Mouse (Mus musculus): ENCODE measurements around the gene Kcnj10.

Gene Kcnj10

DNA sequence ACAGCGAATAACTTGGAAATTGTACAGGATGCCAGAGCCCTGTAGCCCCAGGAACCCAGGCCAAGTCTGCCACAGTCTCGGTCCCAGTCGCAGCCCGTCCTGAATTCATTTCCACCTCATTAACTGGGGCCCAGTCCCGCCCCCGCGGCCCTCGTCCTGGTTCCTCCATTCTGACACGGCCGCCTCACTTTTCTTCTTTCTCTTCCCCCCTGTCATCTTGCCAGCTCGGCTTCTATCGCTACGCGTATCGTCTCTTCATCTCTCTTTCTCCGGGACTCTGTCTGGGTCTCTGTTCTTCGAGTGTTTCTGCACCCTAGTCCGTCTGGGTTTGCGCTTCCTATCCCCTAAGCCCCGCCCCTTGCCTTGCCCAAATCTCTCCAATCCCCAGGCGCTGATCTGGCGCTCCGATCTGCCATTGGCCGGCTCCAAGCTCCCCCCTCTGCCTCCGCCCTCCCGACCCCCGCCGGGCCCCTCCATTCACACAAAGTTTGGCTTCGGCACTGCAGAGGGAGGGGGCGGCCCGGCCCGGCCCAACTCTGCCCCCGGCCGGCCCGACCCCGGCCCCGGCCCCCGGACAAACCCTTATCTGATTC lies at the start of gene Kcnj10:
TSS of gene Kcnj10 (plus strand) at position 482 of the 593 bp plus-strand sequence.
- peak; percentile 75 for DNase-seq (ENCODE audit: low spot score)

DNA sequence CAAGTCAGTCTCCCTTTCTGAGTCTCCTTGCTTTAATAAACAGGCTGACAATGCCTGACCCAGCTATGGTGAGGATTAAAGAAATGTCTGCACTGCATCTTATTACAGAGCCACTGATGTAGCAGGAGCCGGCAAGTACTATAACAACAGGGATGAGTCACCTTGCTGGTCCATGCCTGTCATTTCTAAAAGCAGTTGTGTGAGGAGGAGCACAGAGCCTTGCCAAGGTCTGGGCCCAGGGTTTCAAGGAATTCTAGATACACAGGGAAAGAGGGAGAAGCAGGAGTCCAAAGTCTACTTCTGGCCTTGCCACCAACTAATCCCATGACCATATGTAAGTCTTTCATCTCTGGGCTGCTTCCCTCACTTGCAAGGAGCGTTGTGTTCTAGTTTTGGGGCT lies 48.1 kb upstream of the Kcnj10 start:
- DNase-seq (ENCODE audit: low spot score), result no peak

DNA sequence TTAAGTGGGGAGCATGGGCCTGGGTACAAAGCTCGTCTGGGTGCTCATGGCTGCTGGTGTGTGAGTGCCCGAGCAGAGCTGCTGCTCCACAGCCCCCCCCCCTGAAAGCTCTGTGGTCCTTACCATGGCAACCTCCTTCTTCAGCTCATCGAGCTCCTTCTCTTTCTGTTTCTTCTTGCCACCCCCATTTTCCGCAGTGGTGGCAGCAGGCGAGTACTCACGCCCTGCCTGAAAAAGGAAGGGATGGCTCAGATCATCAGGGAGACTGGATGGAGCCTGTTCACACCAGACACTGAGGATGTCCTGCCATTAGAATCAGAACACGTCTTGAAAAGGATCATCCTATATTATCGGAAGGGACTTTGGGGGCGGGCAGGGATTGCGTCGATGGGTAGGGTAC lies 47.6 kb upstream of the Kcnj10 start:
- DNase-seq (ENCODE audit: low spot score), result no peak

DNA sequence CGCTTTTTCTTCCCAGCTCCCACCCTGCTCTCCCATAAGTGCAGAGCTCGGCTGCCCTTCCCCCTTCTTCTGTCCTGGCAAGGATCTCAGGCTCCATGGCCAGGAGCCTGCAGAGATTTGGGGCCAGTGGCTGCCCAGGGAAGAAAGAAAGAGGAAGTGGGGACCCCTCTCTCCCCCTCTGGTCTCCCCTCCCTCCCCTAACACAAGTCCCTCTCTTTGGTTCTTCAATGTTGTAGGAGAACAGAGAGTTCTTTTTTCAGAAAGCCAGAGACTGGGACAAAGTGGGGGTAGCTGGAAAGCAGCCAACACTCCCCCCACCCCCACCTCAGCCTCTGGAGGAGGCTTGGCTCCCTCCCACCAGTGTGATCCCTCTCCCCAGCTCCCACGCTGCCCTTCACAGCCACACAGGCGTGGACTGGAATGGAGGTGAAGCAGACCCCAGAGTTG lies 45.2 kb upstream of the Kcnj10 start:
- no peak for DNase-seq (ENCODE audit: low spot score)

DNA sequence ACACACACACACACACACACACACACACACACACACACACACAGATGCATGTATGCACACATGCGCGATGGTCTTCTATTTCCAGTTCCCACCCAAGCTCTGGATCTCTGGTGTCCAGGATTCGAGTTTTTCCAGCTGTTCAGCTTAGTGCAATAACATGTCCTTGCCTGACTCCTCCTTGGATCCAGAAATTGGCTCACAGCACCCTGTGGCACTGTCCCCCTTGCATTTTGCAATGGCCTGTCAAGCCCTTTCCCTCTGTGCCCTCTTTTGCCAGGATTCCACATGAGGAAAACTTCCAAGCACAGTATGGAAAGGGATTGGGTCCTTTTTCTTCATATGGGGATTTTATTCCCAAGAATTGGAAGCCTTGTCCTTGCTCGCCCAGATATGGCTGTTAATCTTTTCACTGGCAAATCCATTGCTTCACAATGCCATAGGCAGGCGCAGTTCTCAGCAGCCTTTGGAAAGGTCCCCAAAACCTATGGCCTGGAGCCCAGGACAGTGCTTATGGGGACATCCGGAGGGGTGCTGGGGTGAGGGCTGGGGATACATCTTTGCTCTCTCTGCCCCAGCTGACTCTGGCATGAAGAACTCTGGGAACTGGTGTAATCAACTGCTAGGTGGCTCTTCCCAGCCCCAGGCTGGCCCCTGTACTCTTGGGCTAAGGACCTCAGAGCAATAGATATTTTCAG lies 44.0 kb upstream of the Kcnj10 start:
- DNase-seq (ENCODE audit: low spot score), result peak; percentile 40

DNA sequence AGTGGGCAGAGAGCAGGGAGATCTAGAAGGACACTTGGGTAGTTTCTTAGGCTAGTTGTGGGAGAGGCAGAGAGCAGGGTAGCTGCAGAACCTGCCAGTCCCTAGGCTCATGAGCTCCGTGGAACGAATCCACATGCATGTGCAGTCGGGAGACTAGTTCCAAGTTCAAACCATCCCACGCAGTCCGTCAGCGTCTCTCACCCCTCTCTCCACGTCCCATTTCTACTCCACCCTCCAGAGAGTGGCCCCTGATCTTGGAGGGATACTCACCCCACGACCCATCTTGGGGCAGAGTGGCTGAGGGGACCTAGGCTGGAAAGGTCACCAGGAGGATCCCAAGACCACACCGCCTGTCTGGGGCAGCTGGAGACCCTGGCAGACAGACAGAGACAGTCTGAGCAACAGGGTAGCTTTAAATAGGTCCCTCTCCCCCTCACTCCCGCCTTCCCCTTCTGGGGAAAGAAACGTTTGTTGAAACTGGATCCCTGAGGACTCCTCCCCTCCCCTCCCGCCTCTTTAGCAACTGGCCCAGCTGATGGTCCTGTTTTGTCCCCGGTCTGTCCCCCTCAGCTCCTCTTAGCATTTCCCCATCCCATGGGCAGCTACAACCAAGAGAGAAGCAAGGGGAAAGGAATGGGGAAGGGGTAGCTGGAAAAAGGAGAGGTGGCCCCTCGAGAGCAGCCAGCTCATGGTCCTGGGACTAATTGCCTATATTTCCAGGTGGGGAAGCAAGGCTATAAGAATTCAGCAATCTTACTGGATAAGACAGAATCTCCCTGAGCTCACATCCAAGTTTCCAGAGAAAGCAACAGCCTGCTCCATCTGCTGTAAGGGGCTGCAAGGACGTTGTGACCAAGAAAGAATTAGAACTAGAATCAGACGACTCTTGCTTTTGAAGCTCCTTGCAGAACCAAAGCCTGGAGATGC lies 43.1 kb upstream of the Kcnj10 start, which contains the start of gene Atp1a2:
TSS of gene Atp1a2 (minus strand) at position 454 of the 927 bp plus-strand sequence.
- DNase-seq (ENCODE audit: low spot score), result peak; percentile 67

DNA sequence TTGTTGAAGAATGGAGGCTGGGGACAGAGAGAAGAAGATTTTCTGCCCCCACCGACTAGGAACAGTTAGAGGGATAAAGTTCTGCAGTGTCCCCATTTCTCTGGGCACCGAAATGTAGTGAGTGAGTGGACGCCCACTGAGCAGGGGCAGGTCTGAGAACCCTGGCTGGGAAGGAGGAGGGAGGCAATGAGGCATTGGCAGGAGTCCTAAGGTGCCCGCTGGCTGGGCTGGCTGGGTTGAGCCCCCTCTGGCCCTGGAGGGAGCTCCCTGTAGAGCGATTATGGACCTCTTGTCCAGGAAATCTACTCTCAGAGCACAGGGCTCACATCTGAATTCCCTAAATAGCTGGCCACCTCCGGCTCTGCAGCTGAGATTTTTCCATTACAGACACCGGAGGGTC lies 41.5 kb upstream of the Kcnj10 start:
- DNase-seq (ENCODE audit: low spot score), result no peak

DNA sequence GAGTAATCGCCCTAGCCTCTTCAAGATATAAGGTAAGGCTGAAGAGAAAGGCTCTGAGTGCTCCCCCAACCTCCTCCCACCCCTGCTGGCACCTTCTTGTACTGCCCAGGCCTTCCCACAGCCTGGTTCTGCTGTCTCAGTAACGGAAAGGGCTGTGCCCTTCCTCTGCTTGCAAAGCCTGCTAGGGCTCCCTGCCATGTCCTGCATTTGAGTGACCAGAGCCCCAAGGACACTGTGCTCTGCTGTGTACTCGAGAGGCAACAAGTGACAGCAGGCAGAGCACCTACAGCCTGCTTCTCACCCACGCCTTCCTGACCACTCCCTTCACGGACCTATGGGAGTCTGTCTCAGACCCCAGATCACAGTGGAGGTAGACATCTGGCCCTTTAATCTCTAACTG lies 40.8 kb upstream of the Kcnj10 start:
- no peak for DNase-seq (ENCODE audit: low spot score)

DNA sequence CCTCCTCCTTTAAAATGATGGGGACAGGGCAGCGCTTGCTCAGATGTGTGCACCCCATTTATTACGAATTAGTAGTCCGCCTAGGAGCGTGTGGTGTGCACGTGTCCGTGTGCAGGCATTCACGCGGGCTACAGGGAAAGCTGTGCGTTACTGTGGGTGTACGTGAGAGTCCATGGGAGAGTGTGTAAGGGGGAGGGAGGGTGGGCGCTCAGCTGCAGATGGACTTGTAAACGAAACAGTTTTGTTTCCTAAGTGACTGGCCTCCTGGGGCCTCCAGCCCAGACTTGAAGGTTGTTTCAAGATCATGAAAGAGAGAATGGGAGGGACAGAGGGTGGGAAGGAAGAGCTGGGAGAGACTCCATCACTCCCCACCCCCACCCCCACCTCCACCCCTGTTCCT lies 39.8 kb upstream of the Kcnj10 start:
- DNase-seq (ENCODE audit: low spot score), result no peak

DNA sequence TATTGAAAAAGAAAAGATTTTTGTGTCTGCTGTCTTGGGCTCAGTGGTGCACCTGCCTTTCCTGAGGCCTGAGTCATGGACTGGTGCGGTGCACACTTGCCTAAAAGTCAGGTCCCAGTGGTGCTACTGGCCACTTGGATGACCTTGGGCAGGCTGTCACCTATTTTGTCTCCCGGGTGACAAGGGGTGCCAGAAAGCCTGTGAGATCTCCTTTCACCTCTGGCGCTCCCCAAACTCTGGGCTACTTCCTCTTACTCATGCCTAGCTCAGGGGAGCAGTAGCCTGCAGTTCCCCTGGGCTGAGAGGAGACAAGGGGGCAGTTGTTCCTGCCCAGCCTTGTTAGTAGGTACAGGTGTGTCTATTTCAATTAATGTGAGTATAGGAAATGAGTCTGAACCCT lies 38.7 kb upstream of the Kcnj10 start:
- no peak for DNase-seq (ENCODE audit: low spot score)

DNA sequence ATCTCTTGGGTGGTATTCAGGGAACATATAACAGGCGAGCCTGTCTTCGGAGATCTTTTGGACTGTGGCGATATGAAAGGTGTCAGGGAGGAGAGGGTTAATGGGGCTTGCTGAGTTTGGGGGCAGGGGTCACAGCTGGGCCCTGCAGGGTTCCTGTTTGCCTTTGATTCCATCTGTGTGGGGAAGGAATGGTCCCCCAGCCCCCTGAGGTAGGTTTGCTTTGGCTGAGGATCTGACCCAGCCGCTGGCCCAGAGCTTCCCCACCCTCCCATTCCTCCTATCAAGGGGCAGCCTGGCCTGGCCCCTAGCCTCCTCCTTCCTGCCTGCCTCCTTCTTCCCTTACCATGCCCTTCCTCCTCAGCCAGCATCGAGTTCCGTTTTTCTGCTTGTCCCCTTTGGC lies 38.2 kb upstream of the Kcnj10 start:
- no peak for DNase-seq (ENCODE audit: low spot score)

DNA sequence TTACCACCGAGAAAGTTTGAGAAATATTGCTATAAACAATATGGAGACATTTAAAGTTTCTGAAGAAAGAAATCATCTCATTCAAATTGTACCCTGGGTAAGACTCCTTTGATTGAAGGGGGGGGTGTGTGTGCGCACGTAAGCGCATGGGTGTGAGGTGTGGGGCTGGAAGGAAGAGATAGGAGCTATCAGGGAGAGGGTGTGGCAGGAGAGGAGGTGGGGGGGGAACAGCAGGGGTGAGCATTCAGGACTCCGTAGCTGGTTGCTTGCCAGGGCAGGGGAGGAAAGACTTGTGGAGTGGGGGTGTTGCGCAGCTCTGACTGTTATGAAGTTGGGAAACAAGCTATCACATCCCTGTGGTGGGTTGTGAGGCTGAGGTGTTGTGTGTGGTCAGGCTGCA lies 36.6 kb upstream of the Kcnj10 start:
- DNase-seq (ENCODE audit: low spot score), result no peak

DNA sequence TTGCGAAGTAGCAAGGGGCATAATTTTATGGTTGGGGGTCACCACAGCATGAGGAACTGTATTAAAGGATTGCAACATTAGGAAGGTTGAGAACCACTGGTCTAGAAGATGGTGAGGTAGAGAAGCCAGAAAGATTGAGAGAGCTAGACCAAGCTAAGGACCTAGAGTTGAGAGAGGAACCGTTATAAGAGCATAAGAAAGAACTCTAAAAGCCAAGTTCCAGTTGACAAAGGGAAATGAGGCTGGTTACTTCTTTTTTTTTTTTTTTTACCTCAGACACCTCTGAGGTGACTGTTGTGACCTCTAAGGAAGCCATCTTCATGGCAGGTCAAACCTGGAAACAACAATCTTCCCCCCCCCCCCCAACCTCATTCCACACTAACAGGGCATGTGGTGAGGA lies 35.9 kb upstream of the Kcnj10 start:
- no peak for DNase-seq (ENCODE audit: low spot score)

DNA sequence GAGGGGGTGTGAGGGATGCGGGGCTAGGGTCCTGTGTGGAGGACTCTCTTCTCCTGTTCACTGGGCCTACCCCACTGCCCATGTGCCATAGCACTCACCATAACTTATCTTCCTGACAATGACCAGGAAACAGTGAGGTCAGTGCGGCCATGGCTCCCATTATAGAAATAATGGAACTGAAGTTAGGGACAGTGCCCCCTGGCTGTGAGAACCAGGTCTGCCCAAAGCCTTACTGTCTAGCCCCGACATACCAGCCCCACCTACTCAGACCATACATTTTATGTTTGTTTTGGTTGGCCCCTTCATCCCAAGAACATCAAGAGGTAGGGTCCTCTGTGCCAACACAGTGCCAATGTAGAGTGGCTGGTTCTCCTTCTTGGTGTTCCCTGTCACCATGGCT lies 35.4 kb upstream of the Kcnj10 start:
- no peak for DNase-seq (ENCODE audit: low spot score)

DNA sequence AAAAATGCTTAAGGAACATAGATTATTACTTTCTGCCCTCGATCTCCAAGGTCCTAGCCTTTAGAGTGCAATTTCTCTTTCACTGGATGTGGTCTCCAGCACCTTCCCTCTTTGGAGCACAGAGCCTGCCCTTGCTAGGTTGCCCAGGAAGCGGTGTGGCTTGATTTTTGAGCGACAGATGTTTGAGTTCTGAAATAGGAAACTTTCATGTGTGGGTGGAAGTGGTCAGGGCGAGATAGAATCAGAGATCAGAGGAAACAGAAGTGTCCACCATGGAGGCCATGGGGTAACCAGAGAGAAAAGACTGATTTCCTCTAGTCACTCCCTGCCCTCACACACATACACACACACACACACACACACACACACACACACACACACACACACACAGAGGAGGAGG lies 34.8 kb upstream of the Kcnj10 start:
- no peak for DNase-seq (ENCODE audit: low spot score)

DNA sequence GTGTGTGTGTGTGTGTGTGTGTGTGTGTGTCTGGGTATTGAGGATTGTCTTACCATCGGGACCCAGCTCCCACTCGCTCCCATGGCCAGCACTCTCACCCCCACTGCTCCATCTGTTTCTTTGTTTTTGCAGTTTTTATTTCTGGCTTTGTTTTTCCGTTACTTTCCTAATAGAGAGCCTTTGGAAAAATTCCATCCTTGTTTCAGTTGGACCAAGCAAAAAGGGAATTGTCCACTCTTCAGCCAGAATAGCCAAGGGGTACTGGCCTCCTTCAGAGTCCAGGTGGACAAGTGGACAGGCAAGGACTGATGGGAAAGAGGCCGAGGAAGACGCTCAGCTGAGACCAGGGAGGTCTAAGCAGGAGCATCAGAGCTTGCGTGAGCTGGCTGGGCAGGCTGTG lies 34.1 kb upstream of the Kcnj10 start:
- no peak for DNase-seq (ENCODE audit: low spot score)

DNA sequence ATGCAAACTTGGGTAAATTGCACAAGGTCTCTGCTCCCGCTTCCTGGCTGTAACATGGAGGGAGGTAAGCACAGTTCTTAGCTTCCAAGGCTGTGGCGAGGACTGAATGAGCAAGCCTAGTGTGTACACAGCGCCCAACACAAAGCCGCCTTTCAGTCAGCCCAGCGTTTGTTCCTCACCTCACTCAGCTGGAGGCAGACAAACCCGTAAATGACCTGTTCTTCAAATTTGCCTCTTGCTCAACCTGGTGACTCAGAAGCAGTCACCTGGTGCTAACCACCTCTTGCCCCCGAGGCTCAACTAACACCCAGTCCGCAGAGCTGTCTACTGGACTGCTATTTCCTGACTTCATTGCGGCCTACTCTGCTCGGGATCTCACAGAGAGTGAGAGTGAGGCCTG lies 33.1 kb upstream of the Kcnj10 start:
- peak; percentile 48 for DNase-seq (ENCODE audit: low spot score)

DNA sequence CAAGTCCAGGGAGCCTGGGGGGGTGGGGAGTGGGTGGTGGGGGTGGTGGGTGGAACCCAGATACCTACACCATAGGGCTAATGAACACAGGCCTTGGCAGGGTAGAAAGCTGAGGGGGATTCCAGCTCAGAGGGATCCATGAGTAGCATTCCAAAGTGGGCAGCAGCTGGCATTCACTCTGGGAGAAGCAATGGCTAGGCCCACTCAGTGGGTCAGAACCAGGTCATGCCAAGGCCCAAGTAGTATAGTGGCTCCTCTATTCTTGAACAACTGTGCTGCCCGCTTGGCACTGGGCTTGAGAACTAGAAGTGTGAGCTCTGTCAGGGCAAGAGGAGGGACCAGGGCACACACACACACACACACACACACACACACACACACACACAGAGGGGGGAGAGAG lies 32.6 kb upstream of the Kcnj10 start:
- DNase-seq (ENCODE audit: low spot score), result no peak

DNA sequence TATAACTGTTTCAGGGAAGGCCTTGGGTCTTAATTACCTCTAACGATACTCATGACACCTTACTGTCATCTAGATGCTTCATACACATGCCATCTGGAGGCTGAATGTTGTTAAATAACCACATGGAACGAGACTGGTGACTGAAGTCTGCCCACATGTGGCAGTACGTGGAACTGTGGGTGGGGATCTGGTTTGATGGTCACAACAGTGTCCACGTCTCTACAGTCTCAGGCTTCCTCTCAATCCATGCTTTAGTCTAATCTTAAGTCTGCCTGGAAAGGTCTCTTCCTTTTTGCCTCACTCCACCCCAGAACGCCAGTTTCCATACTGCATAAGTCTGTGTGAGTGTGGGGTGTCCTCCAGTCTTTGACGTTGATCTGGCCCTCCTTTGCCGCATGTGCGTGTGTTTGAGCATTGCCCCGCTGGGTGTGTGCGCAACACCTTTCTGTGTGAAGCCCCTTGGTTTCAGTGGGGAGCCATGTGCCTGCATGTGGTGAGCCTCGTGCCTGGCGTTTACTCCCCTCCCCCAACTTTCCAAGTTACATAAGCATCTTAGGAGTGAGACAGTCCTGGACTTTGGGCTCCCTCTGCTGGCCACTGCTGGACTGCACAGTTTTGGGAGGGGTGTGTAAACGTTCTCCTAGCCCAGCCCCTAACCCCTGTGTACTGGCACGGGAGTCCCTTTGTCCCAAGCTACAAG lies 31.2 kb upstream of the Kcnj10 start:
- DNase-seq (ENCODE audit: low spot score), result peak; percentile 94

DNA sequence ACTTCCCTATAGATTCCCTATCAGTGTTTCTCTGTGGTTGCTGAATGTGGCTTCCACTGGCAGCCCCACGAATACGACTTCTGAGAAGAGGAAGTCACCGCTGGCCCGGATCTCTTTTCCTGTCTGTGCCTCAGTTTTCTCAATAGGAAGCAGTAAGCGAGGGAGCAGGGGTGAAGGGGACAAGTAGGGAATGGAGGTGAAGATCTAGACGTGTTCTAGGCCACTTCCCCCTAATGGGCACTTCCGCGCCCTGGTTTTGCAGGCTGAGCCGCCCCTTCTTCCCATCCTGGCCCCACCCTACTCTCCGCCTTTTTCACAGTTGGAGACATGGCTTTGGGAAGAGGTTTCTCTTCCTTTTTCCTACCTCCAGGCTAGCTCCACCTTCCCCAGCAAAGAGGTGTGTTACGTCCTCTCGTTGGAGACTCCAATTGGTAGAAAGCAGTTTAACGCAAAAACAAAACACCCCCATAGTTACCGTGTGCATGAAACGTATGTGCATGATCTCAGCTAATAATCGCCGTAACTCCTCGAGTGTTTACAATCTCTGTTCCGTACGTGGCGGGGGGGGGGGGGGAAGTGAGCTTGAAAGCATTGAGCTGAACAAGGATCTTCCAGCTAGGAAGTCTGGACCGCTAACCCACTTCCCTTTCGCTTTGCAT lies 29.6 kb upstream of the Kcnj10 start:
- peak; percentile 77 for DNase-seq (ENCODE audit: low spot score)

DNA sequence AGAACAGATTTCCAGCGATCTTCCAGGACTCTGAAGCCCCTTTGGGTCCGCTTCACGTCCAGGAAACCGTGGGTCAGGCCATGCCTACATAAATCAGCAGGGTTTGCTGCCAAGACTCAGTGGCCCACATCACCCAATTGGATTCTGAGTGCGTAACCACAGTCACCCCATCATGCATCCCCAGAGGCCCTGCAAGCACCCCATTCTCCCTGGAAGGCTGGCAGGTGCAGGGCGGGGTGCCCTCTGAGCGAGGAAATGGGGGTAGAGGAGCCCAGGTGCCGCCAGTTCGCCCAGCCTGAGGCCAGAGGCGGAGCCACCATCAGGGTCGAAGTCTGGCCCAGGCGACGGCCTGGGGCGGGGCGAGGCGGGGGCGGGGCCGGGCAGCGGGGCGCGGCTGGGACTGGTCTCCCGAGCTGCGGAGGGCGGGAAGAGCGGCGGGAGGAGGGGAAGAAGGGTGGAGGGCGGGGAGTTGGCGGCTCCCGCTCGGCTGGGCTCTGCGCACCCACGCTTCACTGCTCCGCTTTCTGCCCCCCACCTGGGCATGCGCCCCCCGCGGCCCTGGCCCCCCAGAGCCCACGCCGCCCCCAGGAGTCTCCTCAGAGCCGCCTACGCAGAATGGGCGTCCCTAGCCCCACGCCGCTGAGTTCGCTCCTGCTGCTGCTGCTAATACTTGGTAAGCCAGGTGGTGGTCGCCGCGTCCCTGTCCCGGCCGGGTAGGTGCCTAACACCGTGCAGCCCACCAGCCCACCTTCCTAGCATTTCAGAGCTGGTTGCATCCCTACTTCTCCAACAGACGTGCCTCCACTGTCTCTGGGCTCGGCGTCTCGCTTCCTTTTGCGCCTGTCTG lies 28.9 kb upstream of the Kcnj10 start:
- DNase-seq (ENCODE audit: low spot score), result peak; percentile 92

Data from urinary bladder, postnatal 14 days (tissue).